Mouse (Mus musculus) gastrocnemius, postnatal 25 days (tissue): ENCODE results near the gene Gnmt. TPM values are rescaled to one million over a fixed set of nuclear protein-coding genes. Genes with fewer than 3 reads are reported as not detected.

Experiments
- total RNA-seq, 2 experiments: library from RNA; stranded (reverse); gene quantifications; 1 replicate in 1 of 2; 2 replicates in 1 of 2; pipeline ENCODE4 v1.2.3; 2021

Gnmt gene
- total RNA-seq, 2 experiments from 2014 or later: 1.1 to 1.2 TPM

Other genes starting within 250 kb of the Gnmt start
- gene Ttbk1, start 241.5 kb downstream of the Gnmt start, total RNA-seq: 1 to 10 TPM in 1 of 2 experiments, under 1 TPM in 1; 0.77 to 1.4 TPM
- gene Dnph1, start 232.5 kb downstream of the Gnmt start, total RNA-seq: 1 to 10 TPM; 4.5 to 5.4 TPM
- 10 to 100 TPM; 11.7 to 12.1 TPM for gene Cul9, start 182.8 kb downstream of the Gnmt start, total RNA-seq
- gene Srf, start 173.0 kb downstream of the Gnmt start, total RNA-seq: 10 to 100 TPM; 64.6 to 85.8 TPM
- 1 to 10 TPM; 1.1 to 1.3 TPM for gene Ptk7, start 99.7 kb downstream of the Gnmt start, total RNA-seq
- gene Klc4, start 83.1 kb downstream of the Gnmt start, total RNA-seq: 10 to 100 TPM; 12.7 to 15.0 TPM
- gene Mrpl2, start 82.9 kb downstream of the Gnmt start, total RNA-seq: 100 to 1,000 TPM in 1 of 2 experiments, 10 to 100 TPM in 1; 99.2 to 110 TPM
- 10 to 100 TPM in 1 of 2 experiments, 1 to 10 TPM in 1; 8.8 to 14.4 TPM for gene Cul7, start 78.8 kb downstream of the Gnmt start, total RNA-seq
- gene Rrp36, start 54.8 kb downstream of the Gnmt start, total RNA-seq: 10 to 100 TPM in 1 of 2 experiments, 1 to 10 TPM in 1; 7.5 to 12.1 TPM
- 10 to 100 TPM; 45.3 to 54.7 TPM for gene Mea1, start 50.4 kb downstream of the Gnmt start, total RNA-seq
- 100 to 1,000 TPM; 135 to 168 TPM for gene Klhdc3, start 48.3 kb downstream of the Gnmt start, total RNA-seq
- 10 to 100 TPM; 24.0 to 28.3 TPM for gene Ppp2r5d, start 24.1 kb downstream of the Gnmt start, total RNA-seq
- 10 to 100 TPM; 12.5 to 14.0 TPM for gene Pex6, start 17.7 kb downstream of the Gnmt start, total RNA-seq
- 10 to 100 TPM in 1 of 2 experiments, 1 to 10 TPM in 1; 8.3 to 11.8 TPM for gene Cnpy3, start 23.0 kb upstream of the Gnmt start, total RNA-seq
- gene Ptcra, start 34.5 kb upstream of the Gnmt start, total RNA-seq: not detected
- 10 to 100 TPM; 34.9 to 35.0 TPM for gene 2310039H08Rik, start 43.5 kb upstream of the Gnmt start, total RNA-seq
- gene Rpl7l1, start 53.5 kb upstream of the Gnmt start, total RNA-seq: 10 to 100 TPM; 42.6 to 50.4 TPM
- 1 to 10 TPM; 7.5 to 9.2 TPM for gene Bicral, start 129.3 kb upstream of the Gnmt start, total RNA-seq
- gene Tbcc, start 161.5 kb upstream of the Gnmt start, total RNA-seq: 1 to 10 TPM; 7.1 to 8.5 TPM
- gene Prph2, start 181.3 kb upstream of the Gnmt start, total RNA-seq: not detected